Mouse (Mus musculus) testis, postnatal 10 days (tissue): Measurements from ENCODE around the gene Anks1b.

ENCODE experiments used
- DNase-seq: peaks from one replicate; pipeline ENCODE4 v3.0.0; 2021; ENCODE audit warnings: low spot score

Gene Anks1b

GRCm38 (mm10) chr10:90960374-90960773, 1087.1 kb downstream of the Anks1b start:
- no peak for DNase-seq

- no peak for DNase-seq
Measured at GRCm38 (mm10) chr10:90964511-90964910, 1091.2 kb downstream of the Anks1b start.

GRCm38 (mm10) chr10:90965671-90966315, 1092.5 kb downstream of the Anks1b start:
- DNase-seq = no peak

- no peak for DNase-seq
Measured at GRCm38 (mm10) chr10:90966821-90967220, 1093.5 kb downstream of the Anks1b start.

- DNase-seq = no peak
Measured at GRCm38 (mm10) chr10:90968247-90968646, 1094.9 kb downstream of the Anks1b start.

GRCm38 (mm10) chr10:90969355-90970174, 1096.3 kb downstream of the Anks1b start:
- DNase-seq = peak; percentile 53

GRCm38 (mm10) chr10:90970560-90970959, 1097.3 kb downstream of the Anks1b start:
- DNase-seq = no peak

- DNase-seq = no peak
Measured at GRCm38 (mm10) chr10:90974084-90974483, 1100.8 kb downstream of the Anks1b start.

GRCm38 (mm10) chr10:90974491-90974890, 1101.2 kb downstream of the Anks1b start:
- DNase-seq = no peak

- no peak for DNase-seq
Measured at GRCm38 (mm10) chr10:90981811-90982210, 1108.5 kb downstream of the Anks1b start.

GRCm38 (mm10) chr10:90983046-90983445, 1109.7 kb downstream of the Anks1b start:
- DNase-seq = no peak

GRCm38 (mm10) chr10:90990340-90990739, 1117.0 kb downstream of the Anks1b start:
- no peak for DNase-seq

GRCm38 (mm10) chr10:90992237-90992636, 1118.9 kb downstream of the Anks1b start:
- no peak for DNase-seq

- DNase-seq = no peak
Measured at GRCm38 (mm10) chr10:90993869-90994268, 1120.6 kb downstream of the Anks1b start.

- DNase-seq = no peak
Measured at GRCm38 (mm10) chr10:90999899-91000298, 1126.6 kb downstream of the Anks1b start.

- no peak for DNase-seq
Measured at GRCm38 (mm10) chr10:91001421-91001820, 1128.1 kb downstream of the Anks1b start.

GRCm38 (mm10) chr10:91005858-91006538, 1132.7 kb downstream of the Anks1b start:
- DNase-seq = no peak
